Mouse (Mus musculus): ENCODE data around the gene Pim1. TPM values are rescaled to one million over a fixed set of nuclear protein-coding genes. Genes with fewer than 3 reads are reported as not detected.

The Pim1 gene
- polyA plus RNA-seq, 1 experiment from 2014 or later: 47.0 TPM

DNA sequence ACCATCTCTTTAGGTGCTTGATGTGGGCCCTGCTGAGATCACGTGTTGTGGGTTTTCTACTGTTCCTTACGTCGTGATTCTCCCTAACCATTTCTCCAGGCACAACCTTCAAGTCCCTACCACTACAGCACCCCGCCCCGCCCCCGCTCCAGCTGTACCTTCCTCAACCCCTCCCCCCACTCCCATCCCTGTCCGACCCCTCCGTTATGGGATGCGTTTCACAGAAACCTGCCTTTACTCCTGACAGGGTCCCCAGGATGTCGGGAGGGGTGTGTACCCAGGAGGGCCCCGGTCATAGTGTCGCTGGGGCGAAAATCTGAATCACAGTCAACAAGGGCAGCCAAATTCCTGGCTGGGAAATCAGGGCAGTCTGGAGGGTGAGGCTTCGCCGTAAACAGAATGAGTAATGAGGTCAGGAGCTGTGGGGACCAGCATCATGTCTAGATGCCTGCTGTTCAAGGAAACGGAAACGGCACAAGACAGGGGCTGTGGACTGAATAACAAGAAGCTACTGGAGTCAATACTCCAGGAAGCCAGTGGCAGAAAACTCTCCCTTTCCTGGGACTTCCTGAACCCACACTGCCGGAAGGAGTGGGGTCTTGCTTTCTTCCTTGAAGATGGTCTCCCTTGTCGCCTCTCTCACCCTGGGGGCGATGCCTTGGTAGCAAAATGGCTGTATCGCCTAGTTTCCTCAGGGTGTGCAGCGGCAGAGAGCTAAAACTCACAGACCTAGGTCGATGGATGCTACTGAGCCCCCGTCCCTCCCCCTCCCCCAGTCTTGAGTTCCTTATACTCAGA lies 31.0 kb upstream of the Pim1 start:
- DNase-seq (ENCODE audit: low spot score): no peak
- Histone ChIP-seq H3K4me3 (ENCODE audit: low read depth, low read length) (no peak overlapping the region), H3K27me3 (replicated peaks; ENCODE audit: control insufficient read depth, insufficient read depth, low read length) (peaks cover 40% of the 10 kb centered on the region), H3K9ac (ENCODE audit: low read depth, low read length) (peak overlapping the region; percentile 41; the same call in 1 of the 2 replicates), H3K4me2 (peak overlapping the region; percentile 49), H3K27ac (ENCODE audit: low read depth, low read length) (peak overlapping the region; percentile 59), H3K9me3 (ENCODE audit: control insufficient read depth, low read length) (no peaks in the 10 kb centered on the region), H3K4me1 (replicated peaks; ENCODE audit: control insufficient read depth, insufficient read depth, low read length) (peaks cover 28% of the 10 kb centered on the region), H3K36me3 (ENCODE audit: control insufficient read depth, insufficient read depth, low read length) (no peaks in the 10 kb centered on the region)
- 7% methylated on average over 24 of the region's 24 CpGs for WGBS
- no peak for ATAC-seq (replicated peaks; ENCODE audit: low FRiP score)

DNA sequence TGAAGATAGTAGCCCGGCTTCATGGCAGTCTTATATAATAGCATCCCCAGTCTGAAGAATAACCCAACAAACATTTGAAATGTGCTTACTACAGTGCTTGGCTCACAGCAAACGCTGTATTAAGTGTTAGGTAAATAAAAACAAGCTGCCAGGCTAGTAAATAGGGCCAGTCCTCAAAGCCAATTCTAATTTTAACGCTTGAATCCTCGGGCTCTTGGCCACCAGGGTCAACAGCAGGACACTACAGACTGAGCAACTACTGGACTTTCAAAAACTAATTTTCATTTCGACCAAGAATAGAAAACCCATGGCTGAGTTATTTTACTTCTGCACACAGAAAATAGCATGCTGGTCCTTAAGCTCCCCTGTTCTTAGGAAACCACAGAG lies 30.4 kb upstream of the Pim1 start:
- Histone ChIP-seq H3K4me3 (ENCODE audit: low read depth, low read length) (no peak overlapping the region), H3K4me2 (peak overlapping the region; percentile 49; the same call in 1 of the 2 replicates), H3K9ac (ENCODE audit: low read depth, low read length) (no peak overlapping the region; the same call in 1 of the 2 replicates), H3K27ac (ENCODE audit: low read depth, low read length) (peak overlapping the region; percentile 59), H3K9me3 (ENCODE audit: control insufficient read depth, low read length) (no peaks in the 10 kb centered on the region), H3K27me3 (replicated peaks; ENCODE audit: control insufficient read depth, insufficient read depth, low read length) (peaks cover 42% of the 10 kb centered on the region), H3K4me1 (replicated peaks; ENCODE audit: control insufficient read depth, insufficient read depth, low read length) (peaks cover 32% of the 10 kb centered on the region), H3K36me3 (ENCODE audit: control insufficient read depth, insufficient read depth, low read length) (no peaks in the 10 kb centered on the region)
- ATAC-seq (replicated peaks; ENCODE audit: low FRiP score) (no peak), DNase-seq (ENCODE audit: low spot score) (no peak)
- WGBS: 27% methylated on average over 5 of the region's 5 CpGs

DNA sequence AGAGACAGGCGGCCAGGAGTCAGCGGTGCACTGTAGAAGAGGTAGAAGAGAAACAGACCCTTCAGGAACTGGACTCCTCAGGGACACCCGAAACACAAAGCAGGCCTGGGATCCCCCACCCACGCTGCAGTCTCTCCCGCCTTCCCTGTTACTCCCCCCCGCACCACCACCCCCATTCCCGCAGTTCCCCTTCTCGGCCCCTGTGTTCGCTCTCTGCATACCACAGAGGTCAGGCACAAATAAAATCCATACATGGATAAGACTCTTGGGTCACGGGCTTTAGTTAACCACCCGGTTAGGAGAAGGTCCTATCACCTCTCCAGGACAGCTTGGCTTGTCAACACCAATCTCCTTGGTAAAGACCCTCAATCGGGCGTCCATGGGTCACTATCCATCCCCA lies 26.9 kb upstream of the Pim1 start:
- ATAC-seq (replicated peaks; ENCODE audit: low FRiP score) (no peak), DNase-seq (ENCODE audit: low spot score) (no peak)
- H3K36me3 ChIP-seq (ENCODE audit: control insufficient read depth, insufficient read depth, low read length): no peaks in the 10 kb centered on the region
- H3K4me3 ChIP-seq (ENCODE audit: low read depth, low read length): peak overlapping the region; percentile 28; the same call in 1 of the 2 replicates
- 14% methylated on average over 13 of the region's 13 CpGs for WGBS
- no peaks in the 10 kb centered on the region for H3K9me3 ChIP-seq (ENCODE audit: control insufficient read depth, low read length)
- peak overlapping the region; percentile 71 for H3K27ac ChIP-seq (ENCODE audit: low read depth, low read length)
- H3K4me1 ChIP-seq (replicated peaks; ENCODE audit: control insufficient read depth, insufficient read depth, low read length): peaks cover 41% of the 10 kb centered on the region
- H3K9ac ChIP-seq (ENCODE audit: low read depth, low read length): peak overlapping the region; percentile 34; the same call in 1 of the 2 replicates
- peaks cover 58% of the 10 kb centered on the region for H3K27me3 ChIP-seq (replicated peaks; ENCODE audit: control insufficient read depth, insufficient read depth, low read length)
- H3K4me2 ChIP-seq: peak overlapping the region; percentile 54

DNA sequence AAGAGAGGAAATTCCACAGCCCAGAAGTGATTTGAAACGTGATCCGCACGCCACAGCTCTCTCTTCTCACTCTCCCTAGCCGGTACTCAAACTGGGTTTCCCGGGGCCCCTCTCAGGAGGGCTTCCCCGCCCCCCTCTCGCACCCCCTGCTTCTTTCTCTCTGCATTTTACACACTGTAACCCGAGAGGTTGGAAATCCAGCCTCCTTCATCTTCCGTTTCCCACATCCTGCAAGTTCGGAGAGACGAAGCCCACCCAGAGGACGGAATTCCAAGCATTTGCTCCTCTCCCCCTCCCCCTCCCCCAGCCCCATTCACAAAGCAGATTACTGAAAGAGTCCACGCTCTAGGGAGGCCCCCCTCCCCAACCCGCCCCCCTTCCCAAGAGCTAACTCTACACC lies 26.5 kb upstream of the Pim1 start:
- no peaks in the 10 kb centered on the region for H3K36me3 ChIP-seq (ENCODE audit: control insufficient read depth, insufficient read depth, low read length)
- DNase-seq (ENCODE audit: low spot score) (peak; percentile 60), ATAC-seq (replicated peaks; ENCODE audit: low FRiP score) (peak; percentile 43; the same call in 1 of the 2 replicates)
- peak overlapping the region; percentile 71 for H3K27ac ChIP-seq (ENCODE audit: low read depth, low read length)
- H3K27me3 ChIP-seq (replicated peaks; ENCODE audit: control insufficient read depth, insufficient read depth, low read length): peaks cover 59% of the 10 kb centered on the region
- H3K9me3 ChIP-seq (ENCODE audit: control insufficient read depth, low read length): no peaks in the 10 kb centered on the region
- peak overlapping the region; percentile 28; the same call in 1 of the 2 replicates for H3K4me3 ChIP-seq (ENCODE audit: low read depth, low read length)
- 3% methylated on average over 14 of the region's 14 CpGs for WGBS
- peaks cover 39% of the 10 kb centered on the region for H3K4me1 ChIP-seq (replicated peaks; ENCODE audit: control insufficient read depth, insufficient read depth, low read length)
- peak overlapping the region; percentile 54 for H3K4me2 ChIP-seq
- H3K9ac ChIP-seq (ENCODE audit: low read depth, low read length): peak overlapping the region; percentile 34; the same call in 1 of the 2 replicates

DNA sequence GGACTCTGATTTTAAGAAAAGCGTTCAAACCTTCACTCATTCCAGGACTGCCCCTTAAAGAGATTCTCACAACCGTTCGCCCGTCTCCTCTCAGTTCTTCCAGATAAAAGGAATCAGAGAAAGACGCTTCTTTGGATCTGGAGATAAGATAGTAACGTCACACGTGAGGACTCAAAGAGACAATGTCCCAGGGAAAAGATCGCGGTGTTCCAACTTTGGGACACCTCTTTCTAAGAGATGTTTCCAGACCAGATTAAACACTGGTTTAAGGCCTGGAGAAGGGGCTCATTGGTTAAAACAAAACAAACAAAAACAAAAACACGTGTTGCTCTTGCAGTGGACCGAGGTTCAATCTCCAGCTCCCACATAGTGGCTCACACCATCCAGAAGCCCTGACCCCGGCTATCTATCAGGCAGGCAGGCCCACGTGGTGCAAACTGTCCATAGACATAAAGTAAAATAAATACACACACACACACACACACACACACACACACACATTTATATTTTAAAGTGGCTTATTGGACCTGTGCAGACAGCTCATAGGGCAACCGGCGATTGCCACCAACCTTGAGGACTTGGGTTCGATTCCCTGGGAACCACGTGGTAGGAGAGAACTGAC lies 25.9 kb upstream of the Pim1 start:
- 12% methylated on average over 17 of the region's 17 CpGs for WGBS
- H3K4me1 ChIP-seq (replicated peaks; ENCODE audit: control insufficient read depth, insufficient read depth, low read length): peaks cover 37% of the 10 kb centered on the region
- H3K4me3 ChIP-seq (ENCODE audit: low read depth, low read length): no peak overlapping the region
- peaks cover 54% of the 10 kb centered on the region for H3K27me3 ChIP-seq (replicated peaks; ENCODE audit: control insufficient read depth, insufficient read depth, low read length)
- peak overlapping the region; percentile 54 for H3K4me2 ChIP-seq
- ATAC-seq (replicated peaks; ENCODE audit: low FRiP score): no peak
- DNase-seq (ENCODE audit: low spot score): no peak
- no peaks in the 10 kb centered on the region for H3K36me3 ChIP-seq (ENCODE audit: control insufficient read depth, insufficient read depth, low read length)
- peak overlapping the region; percentile 71; the same call in 1 of the 2 replicates for H3K27ac ChIP-seq (ENCODE audit: low read depth, low read length)
- H3K9ac ChIP-seq (ENCODE audit: low read depth, low read length): no peak overlapping the region
- H3K9me3 ChIP-seq (ENCODE audit: control insufficient read depth, low read length): no peaks in the 10 kb centered on the region

DNA sequence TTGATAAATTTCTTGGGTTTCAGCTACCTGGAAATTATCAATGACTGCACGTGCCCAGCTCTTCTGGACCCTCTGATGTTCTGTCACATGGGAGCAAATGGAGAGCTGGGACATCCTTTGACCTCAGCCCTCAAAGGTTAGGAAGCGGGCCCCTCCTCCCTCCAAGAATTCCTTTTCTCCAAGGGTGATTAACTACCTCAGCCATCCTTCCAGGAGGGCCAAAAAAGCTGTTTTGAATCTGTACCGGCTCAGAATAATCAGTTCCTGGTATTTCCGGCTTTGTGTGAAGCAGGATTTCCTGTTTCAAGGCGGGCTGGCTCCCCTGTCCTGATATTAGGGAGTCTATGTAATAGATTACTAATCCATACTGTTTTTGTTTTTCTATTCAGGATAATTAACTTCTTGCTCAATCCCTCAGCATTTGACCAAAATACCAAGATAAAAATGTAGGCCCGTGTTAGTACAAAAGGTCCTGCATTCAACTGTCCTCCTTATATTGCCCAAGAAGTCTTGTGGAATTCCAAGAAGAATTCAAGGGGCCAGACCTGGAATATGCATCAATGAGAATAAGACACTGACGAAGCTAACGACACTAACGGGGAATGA lies 25.0 kb upstream of the Pim1 start:
- Histone ChIP-seq H3K9ac (ENCODE audit: low read depth, low read length) (no peak overlapping the region), H3K4me1 (replicated peaks; ENCODE audit: control insufficient read depth, insufficient read depth, low read length) (peaks cover 43% of the 10 kb centered on the region), H3K4me2 (no peak overlapping the region), H3K9me3 (ENCODE audit: control insufficient read depth, low read length) (no peaks in the 10 kb centered on the region), H3K4me3 (ENCODE audit: low read depth, low read length) (no peak overlapping the region), H3K27ac (ENCODE audit: low read depth, low read length) (peak overlapping the region; percentile 21; the same call in 1 of the 2 replicates), H3K27me3 (replicated peaks; ENCODE audit: control insufficient read depth, insufficient read depth, low read length) (peaks cover 46% of the 10 kb centered on the region), H3K36me3 (ENCODE audit: control insufficient read depth, insufficient read depth, low read length) (no peaks in the 10 kb centered on the region)
- ATAC-seq (replicated peaks; ENCODE audit: low FRiP score) (no peak), DNase-seq (ENCODE audit: low spot score) (no peak)
- WGBS: 23% methylated on average over 9 of the region's 9 CpGs

DNA sequence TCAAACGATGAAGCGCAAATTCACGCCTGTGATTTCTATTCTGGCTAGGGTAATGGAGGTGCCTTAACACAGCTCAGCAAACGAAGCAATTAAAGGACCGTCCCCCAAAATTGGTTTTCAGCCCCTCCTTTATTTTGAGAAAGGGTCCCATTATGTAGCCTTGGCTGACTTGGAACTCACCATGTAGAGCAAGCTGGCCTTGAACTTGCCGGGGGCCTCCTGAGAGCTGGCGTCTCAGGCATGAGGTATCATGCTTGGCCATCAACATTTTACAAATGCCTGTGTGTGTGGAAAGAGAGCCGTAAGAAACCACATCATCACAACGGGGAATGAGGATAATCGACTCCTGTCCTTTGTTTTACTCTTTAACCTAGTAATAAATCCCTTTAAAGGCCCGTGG lies 23.5 kb upstream of the Pim1 start:
- no peak for DNase-seq (ENCODE audit: low spot score)
- WGBS: 31% methylated on average over 11 of the region's 11 CpGs
- no peak overlapping the region for H3K4me3 ChIP-seq (ENCODE audit: low read depth, low read length)
- peak overlapping the region; percentile 60 for H3K4me2 ChIP-seq
- peaks cover 42% of the 10 kb centered on the region for H3K27me3 ChIP-seq (replicated peaks; ENCODE audit: control insufficient read depth, insufficient read depth, low read length)
- no peaks in the 10 kb centered on the region for H3K9me3 ChIP-seq (ENCODE audit: control insufficient read depth, low read length)
- no peak for ATAC-seq (replicated peaks; ENCODE audit: low FRiP score)
- peaks cover 46% of the 10 kb centered on the region for H3K4me1 ChIP-seq (replicated peaks; ENCODE audit: control insufficient read depth, insufficient read depth, low read length)
- no peak overlapping the region for H3K27ac ChIP-seq (ENCODE audit: low read depth, low read length)
- H3K9ac ChIP-seq (ENCODE audit: low read depth, low read length): no peak overlapping the region
- H3K36me3 ChIP-seq (ENCODE audit: control insufficient read depth, insufficient read depth, low read length): no peaks in the 10 kb centered on the region

DNA sequence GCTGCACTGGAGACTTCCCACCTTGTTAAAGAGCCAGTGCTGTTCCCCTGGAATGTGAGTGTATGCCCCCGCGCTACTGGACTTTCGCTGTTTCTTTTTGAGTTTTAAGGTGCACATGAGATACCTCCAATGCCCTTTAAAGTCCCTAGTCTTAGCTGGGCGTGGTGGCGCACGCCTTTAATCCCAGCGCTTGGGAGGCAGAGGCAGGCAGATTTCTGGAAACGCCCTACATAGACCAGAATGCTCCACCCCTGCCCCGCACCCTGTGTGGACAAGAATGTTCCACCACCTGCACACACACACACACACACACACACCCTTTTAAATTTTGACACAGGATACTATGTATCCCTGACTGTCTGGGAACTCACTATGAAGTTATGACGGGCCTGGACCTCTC lies 17.1 kb upstream of the Pim1 start:
- WGBS: 92% methylated on average over 10 of the region's 10 CpGs
- Histone ChIP-seq H3K9me3 (ENCODE audit: control insufficient read depth, low read length) (no peaks in the 10 kb centered on the region), H3K9ac (ENCODE audit: low read depth, low read length) (no peak overlapping the region), H3K36me3 (ENCODE audit: control insufficient read depth, insufficient read depth, low read length) (no peaks in the 10 kb centered on the region), H3K27ac (ENCODE audit: low read depth, low read length) (no peak overlapping the region), H3K4me1 (replicated peaks; ENCODE audit: control insufficient read depth, insufficient read depth, low read length) (peaks cover 18% of the 10 kb centered on the region), H3K4me3 (ENCODE audit: low read depth, low read length) (no peak overlapping the region), H3K27me3 (replicated peaks; ENCODE audit: control insufficient read depth, insufficient read depth, low read length) (peaks cover 3% of the 10 kb centered on the region; the same call in 1 of the 2 replicates), H3K4me2 (no peak overlapping the region)
- no peak for ATAC-seq (replicated peaks; ENCODE audit: low FRiP score)
- no peak for DNase-seq (ENCODE audit: low spot score)
